Mouse (Mus musculus): Measurements from ENCODE around the gene Rem1.

Gene Rem1

DNA sequence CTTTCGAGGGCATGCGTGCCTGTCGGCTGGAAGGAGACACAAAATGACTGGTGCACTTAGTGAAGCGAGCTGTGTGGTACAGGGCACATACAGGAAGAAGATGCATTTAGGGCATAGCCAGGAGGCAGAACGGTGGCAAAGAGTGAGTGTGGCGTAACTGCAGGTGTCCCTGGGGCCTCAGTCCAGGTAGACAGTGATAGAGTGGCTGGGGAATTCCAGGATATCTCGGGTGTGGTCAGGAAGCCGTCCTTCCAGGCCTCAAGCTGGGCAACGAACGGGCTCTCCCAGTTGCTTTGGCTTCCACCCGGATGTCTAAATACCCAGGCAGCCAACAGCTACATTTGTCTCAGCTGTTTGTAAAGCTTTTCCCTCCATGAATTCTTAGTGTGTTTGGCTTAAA lies 47.4 kb downstream of the Rem1 start:
- no peak for DNase-seq (ENCODE audit: extremely low spot score, low read depth, low spot score)

- DNase-seq (ENCODE audit: extremely low spot score, low read depth, low spot score): no peak
These were observed 48.6 kb downstream of the Rem1 start for GRCm38 (mm10) chr2:152675252-152675791.

DNA sequence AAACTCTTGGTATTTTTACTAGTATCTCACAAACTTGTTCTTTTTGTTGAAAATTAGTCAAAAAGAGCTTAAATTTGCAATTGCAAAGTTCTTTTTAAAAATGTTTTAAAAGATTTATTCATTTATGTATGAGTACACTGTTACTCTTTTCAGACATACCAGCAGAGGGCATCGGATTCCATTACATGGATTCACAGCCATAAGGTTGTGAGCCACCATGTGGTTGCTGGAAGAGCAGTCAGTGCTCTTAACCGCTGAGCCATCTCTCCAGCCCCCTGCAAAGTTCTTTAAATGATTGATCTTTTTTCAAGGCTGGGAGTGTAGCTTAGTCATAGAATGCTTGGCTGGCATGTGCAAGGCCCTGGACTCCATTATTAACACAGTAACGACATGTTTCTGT lies 51.6 kb downstream of the Rem1 start:
- no peak for DNase-seq (ENCODE audit: extremely low spot score, low read depth, low spot score)

DNA sequence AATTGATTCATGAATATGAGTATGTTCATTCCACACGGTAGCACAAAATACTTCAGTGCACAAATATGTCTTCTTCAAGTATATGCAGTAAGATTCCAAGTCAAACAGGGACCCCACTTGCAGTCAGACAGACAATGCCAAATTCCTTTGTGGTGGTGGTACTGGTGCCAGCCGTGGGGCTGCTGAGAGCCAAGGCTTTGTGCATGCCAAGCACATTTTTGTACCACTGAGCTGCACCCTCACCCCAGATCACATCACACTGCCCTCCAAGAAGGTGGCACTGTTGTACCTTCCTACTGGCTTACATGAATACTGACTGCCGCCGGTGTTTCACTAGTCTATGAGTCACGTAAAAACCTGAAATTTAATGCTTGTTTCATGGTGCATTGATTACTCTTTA lies 52.2 kb downstream of the Rem1 start:
- DNase-seq (ENCODE audit: extremely low spot score, low read depth, low spot score): no peak

GRCm38 (mm10) chr2:152679701-152680355 lies 53.1 kb downstream of the Rem1 start:
- DNase-seq (ENCODE audit: extremely low spot score, low read depth, low spot score): no peak

GRCm38 (mm10) chr2:152683086-152683485 lies 56.3 kb downstream of the Rem1 start:
- DNase-seq (ENCODE audit: extremely low spot score, low read depth, low spot score): no peak

Data from hindlimb bud, embryonic 11.5 days (tissue).